Mouse (Mus musculus) thymus, postnatal 14 days (tissue): ENCODE measurements around the gene Irf2bpl.
A peak's percentile ranks its signal among the peaks of the same experiment; 100 is the strongest.

Source experiments
- DNase-seq: peaks from one replicate; pipeline ENCODE4 v3.0.0; 2021

The Irf2bpl gene

DNA sequence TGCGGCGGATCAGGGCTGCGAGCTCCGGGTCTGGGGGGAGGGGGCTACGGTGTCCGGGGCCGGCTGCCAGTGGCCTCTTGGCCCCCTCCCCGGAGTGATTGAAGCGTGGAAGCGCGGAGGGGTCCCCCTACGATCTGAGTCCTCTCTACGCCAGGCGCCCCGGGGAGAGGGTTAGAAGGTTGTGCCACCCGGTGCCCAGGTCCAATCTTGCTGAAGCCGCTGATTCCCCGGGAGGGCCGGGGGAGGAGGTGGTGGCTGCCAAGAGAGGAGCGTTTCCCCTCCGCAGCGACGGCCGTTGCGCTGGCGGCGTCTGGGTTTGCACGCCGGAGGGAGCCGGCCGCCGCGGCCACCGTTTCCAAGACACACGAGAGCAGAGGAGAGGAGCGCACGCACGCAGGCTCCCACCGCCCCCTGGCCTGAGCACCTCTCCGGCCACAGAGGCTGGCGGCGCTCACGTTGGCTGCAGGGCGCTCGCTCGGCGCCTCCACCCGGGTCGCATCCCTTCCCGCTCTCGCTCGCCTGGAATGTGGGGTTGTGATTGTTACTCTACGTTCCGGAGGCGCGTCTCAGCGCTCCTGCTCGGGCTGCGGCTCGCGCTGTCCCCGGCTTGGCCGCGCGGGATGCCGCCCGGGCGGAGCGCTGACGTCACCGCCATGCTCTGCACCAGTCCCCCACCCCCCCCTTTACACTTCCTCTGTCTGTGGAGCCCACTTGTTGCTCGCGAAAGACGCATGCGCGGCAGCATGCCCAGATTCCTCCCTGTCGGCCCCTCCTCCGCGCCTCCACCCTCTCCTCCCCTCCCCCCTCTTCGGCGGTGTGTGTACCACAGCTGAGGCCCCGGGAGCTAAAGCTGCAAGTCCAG, at the start of gene Irf2bpl:
Irf2bpl (minus strand) TSS at position 602 of the 862 bp plus-strand sequence.
- DNase-seq = peak; percentile 99

DNA sequence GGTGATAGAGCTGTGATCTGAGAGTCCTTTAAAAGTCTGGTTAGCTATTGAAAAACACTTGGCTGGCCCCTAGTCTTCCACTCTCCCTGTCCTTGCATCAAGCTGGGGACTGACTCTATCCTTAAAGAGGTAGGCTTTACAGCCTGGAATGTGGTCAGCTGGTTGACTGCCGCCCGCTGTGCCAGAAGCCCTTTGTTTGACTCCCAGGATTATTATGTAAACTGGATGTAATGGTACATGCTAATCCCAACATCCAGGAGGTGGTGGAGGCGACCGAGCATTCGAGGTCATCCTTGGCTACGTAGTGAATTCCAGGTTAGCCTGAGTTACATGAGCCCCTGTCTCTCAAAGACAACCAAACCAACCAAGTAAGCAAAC, 48.0 kb upstream of the Irf2bpl start:
- DNase-seq = no peak

DNA sequence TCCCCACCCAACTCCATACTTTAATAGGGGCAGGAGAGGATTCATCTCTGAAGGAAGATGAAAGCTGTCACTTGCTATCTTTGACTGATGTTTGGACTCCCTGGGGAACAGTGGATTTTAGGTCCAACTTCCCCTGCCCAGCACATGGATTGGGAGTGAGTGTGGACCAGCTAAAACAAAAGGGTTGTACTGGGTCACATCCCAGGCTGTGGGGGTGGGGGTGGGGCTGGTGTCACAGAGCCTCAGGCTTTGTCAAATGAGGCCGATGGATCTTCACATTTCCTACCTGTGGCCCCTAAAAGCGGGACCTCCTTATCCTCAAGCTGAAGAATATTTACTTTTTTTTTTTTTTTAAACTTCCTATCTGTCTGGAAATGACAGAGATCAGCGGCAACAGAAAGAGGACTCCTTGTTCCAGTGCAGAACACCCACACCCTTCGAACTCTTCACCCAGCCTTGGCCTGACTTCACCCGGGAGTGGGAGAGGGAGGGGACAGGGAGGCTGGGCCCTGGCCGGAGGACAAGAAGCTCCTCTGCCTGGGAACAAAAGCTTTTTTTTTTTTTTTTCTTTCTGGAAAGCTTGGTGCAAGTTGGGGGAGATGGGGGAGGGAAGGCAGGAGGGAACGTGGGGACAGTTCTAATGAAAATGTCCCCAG, 47.4 kb upstream of the Irf2bpl start:
- no peak for DNase-seq

DNA sequence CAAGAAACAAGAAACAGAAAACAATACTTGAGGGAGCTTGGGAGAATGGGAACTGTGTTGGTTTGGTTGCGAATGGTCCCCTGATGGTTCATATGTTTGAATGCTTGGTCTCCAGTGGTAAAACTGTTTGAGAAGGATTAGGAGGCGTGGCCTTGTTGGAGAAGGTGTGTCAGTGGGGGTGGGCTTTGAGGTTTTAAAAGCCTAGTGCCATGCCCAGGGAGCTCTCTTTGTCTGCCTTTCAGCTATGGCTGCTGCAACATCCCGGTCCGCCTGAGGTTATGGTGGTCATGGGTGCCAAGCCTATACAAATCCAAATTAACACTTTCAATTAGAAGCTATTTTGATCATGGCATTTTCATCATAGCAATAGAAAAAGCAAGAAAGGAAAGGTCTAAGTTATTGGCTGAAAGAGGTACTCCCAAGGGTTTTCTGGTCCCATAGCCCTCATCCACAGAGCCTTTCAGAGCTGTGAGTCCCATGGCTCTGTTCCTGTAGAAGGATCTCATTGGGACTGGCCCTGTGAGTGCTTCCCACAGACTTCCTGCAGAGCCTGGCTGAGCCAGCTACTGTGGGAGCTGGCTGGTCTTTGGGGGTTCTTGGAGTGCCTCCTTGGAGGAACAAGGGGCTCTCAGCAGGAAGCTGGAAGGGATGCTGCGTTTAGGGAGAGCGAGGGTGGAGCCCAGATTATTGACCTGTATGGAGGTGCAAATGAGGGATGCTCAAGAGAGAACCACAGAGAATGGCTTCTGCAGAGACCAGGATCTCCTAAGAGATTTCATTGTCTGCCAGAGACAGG, 46.5 kb upstream of the Irf2bpl start:
- no peak for DNase-seq

DNA sequence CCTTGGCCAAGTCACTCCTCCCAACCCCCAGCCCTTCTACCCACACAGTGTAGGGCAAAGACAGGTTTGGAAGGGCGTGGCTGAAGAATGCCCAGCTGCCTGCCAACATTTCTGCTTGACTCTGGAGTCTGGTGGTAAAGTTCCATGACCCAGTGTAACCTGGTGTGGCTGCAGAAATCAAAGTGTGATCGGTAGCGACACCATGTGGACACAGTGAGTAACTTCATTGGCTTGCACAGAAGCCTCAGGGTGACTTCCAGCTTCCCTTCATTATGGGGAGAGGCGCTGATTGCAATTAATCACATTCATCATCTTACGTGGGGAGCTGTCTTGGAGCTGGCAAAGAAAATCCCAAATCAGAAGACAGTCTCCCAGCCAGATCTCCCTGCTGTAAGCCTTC, 39.2 kb upstream of the Irf2bpl start:
- peak; percentile 77 for DNase-seq

DNA sequence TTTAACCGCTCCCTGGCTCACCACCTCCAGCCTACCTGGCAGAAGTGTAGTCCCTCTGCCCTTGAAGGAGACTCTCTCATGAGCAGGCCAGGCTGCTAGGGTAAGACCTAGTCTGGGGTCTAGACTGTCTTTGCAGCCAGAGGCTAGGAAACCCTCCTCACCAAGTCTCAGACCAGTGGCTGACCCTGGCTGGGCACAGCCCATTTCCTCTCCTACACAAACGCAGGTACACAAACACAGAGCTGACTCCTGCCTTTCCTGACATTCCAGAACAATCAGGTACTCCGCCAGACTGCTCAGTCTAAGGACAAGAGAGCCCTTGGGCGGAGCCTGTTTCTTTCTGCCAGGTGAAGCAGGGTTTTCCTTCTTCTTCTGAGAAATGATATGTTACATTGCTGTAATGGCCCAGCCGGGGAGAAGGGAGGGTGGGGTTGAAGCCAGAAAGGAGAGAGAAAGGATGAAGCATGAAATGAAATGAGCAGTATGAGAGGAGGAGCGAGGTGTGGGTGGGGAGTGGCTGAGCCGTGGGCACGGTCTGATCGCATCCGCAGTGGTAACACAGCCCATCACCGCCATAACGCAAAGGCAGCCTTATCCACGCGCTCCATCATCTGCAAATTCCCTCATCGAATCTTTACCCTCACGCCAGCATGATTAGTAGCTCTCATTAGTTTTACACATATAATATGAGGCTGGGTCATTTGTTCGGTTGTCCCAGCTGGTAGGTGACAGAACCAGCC, 34.6 kb upstream of the Irf2bpl start:
- DNase-seq = no peak

DNA sequence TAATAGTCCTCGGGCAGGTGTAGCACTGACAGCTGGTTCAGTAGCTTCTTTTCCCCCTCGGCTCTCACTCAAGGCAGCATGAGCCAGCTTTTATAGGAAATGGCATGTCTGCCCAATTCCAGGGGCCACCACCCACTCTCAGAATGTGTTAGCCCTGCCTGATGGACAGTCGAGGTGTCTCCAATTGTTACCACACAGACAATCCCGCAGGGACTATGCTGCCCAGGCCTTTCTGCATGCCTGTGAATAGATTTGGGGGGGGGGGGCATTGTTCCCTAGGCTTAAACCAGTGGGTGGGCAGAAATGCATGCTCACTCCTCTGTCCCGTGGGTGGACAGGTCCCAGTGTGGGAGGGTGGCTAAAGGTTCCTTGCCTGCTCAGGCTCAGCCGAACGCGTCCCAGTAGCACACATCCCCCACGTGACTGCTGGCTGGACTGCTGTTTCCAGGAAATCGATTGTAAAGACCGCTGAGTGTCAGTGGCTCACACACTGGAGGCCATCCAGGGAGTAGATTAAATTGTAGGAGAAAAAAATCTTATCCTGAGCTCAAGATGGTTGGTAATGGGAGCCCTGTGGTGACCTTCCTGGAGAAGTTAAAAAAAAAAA, 33.9 kb upstream of the Irf2bpl start:
- no peak for DNase-seq

DNA sequence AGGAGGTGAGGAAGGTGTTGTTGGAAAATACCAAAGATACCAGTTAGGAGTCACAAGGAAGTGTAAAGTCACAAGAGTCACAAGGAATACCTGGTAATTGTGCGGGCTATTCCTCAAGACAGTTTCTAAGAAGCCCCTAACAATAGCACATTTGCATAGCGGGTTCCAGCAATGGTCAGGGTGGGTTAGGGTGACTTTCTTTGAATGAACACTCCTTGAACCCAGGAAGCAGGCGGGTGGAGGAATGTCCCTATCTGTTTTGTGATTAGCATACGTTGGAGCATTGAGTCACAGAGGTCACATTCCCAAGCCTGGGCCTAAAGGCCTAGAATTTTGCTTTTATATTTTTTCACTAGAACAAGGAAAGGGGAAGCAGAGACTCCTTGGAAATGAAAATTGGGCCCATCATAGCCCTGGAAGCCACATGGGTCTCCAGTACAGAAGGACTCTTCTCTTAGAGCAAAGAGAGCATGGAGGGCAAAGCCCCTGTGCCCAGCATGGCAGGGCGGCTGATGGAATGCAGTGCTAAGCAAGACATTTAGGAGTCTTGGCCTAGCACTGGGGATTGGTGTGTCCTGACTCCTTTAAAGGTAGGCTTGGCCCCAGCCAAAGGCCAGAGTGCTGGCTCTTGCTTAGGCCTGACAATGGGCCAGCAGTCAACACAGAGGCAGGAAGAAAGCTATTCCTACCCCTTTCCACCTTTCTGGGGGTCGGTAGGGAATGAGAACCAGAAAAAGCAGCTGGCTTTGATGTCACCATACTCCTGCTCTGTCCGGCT, 32.4 kb upstream of the Irf2bpl start:
- DNase-seq = no peak

DNA sequence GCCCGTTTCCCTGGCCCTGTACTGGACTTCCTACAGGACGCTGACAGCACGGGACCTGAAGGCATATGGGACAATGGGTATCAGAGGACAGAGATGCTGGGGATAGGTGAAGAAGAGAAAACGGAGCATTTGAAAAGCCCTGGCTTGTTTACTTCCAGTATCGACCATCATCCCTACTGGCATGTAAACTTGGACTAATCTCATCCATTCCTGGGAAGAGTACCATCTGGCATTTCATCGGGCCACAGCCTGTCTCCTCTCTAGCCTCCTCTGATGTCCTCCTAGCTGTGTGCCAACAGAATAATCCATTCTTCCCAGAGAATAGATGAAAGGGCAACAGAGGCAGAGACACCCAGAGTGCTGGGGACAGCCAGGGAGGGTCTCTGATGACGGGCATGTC, 31.0 kb upstream of the Irf2bpl start:
- no peak for DNase-seq

DNA sequence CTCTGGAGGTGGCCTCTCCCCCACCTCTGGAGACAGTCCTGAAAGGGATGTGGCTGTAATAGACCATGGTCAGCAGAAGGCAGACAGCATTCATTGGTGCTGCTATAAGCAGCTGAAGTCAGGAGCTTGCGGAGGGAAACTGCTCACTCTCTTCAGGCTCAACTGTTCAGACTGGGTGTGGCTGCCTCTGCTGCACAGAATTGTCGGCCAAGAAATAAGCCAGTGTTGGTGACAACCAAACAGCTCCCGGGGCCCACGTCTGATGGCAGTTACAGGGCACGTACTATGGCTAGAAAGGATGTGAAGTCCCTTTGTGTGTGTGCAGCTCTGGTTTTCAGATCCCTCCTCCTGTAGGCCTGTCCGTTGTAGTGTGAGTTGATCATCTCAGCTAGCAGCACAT, 30.2 kb upstream of the Irf2bpl start:
- no peak for DNase-seq

DNA sequence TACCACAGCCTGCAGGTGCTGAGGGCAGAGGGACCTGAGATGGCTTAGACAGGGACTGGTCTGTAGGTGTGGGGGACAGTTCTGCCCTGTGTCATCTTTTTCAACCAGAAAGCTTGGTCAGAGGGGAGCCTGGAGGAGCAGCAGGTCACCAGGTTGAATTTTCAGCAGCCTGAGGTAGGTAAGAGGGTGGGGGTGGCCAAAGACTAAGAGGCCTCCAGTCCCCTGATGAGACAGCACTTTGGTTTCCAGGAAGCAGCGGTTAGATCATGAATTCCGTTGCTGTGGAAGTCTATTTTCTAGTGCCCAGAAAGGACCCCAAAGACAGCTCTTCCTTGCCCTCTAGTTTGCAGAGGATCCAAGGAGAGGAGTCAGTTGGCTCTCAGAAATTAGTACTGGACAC, 29.8 kb upstream of the Irf2bpl start:
- DNase-seq = no peak

DNA sequence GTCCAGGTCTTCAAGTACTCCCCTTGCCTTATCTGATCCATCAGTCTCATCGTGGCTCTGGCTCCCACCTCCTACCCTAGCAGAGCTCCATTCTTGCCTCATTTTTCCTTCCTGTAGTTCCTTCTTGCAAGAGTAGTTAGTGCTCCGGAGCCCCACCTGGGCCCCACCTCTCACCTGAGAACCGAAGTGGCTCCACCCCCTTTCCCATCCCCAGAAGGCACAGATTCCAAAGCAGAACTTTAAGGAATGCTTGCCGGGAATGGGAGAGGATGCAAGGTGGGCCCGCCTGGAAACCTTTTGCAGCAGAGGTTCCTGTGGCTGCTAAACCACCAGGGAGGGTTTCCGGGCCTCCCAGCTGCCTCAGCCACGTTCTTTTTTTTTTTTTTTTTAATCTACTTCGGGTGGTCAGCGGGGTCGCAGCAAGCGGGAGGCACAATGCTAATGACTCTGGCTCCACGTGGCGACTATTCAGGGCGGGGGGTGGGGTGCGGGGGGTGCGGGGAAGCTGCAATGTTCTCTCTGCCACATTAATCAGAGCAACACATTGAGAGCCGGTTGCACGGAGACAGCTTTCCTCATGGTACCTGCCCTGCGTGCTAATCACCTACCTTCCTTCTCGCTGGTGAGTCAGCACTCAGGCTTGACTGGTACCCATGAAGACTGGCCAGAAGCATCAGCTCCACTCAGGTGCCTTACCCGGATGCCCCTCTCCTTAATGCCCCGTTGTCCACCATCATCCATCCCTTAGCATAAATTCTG, 27.9 kb upstream of the Irf2bpl start:
- no peak for DNase-seq

DNA sequence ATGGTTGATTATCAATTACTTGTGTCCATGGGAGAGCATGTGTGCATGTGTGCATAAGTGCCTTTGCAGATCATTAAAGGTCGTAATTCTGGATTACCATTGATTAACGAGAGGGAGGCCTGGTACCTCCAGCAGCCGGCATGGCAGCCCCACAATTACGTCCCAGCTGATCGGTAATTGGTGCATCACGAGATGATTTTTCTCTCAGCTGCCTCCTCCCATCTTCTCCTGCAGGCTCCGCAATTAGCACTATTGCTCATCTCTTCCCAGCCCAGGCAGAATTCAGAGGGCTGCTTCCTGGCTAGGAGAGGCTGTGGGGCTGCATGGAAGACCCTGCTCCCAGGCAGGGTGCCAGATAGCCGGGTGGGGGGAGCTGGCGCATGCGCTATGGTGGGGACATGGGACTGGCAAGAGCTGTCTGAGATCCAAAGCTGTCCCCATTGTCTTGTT, 26.9 kb upstream of the Irf2bpl start:
- DNase-seq = no peak

DNA sequence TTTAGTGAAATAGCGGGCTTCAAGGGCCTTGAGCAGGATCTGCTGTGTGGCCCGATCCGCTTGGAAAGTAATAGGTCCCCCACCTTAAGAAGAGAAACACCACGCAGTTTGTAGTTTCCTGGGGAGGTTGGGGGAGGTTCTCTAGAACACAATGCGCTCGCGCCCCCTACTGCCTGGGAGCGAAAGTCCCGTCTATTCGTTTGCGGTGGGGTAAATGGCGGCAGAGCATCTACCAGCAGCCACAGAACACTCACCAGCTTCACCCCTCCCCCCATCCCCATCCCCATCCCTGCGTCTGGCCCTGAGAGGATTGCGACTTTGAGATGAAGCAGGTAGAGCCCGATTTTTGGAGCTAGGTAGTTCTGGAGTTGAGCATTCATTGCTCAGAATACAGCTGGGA, 21.8 kb upstream of the Irf2bpl start:
- DNase-seq = peak; percentile 93

DNA sequence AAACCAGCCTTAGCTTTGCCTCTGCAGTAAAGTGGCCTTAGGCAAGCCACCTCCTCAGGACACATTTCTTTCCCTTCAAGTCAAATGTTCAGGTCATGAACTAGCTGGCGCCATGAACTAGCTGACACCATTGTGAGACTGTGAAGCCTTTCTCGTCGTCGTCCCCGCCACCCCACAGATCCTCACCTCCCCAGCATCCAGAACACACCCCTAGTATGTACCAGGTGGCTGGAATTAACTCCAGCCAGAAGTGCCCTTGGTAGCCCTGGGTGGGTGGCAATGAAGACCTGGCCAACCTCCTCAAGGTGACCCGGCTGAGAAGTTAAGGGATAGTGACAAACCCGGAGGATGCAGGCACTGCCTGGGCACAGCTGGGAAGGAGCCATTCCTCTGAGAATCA, 21.3 kb upstream of the Irf2bpl start:
- peak; percentile 26 for DNase-seq

DNA sequence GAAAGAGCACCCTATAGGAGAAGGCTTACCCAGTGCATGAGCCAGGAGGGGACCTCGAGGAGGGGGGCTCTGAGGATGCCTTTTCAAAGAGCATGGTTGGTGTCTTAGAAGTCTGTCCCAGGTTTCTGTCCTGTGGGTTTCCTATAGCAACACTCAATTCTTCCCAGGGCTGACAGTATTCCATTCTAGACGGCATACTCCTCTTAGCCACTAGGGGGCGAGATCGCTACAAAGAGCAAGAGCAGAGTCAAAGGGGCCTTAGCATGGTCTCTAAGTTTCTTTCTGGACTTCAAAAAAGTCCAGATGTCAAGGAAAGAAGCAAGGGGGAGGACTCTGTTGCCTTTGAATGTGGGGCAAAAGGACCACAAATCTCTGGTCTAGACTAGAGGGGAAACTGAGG, 20.6 kb upstream of the Irf2bpl start:
- DNase-seq = peak; percentile 68

DNA sequence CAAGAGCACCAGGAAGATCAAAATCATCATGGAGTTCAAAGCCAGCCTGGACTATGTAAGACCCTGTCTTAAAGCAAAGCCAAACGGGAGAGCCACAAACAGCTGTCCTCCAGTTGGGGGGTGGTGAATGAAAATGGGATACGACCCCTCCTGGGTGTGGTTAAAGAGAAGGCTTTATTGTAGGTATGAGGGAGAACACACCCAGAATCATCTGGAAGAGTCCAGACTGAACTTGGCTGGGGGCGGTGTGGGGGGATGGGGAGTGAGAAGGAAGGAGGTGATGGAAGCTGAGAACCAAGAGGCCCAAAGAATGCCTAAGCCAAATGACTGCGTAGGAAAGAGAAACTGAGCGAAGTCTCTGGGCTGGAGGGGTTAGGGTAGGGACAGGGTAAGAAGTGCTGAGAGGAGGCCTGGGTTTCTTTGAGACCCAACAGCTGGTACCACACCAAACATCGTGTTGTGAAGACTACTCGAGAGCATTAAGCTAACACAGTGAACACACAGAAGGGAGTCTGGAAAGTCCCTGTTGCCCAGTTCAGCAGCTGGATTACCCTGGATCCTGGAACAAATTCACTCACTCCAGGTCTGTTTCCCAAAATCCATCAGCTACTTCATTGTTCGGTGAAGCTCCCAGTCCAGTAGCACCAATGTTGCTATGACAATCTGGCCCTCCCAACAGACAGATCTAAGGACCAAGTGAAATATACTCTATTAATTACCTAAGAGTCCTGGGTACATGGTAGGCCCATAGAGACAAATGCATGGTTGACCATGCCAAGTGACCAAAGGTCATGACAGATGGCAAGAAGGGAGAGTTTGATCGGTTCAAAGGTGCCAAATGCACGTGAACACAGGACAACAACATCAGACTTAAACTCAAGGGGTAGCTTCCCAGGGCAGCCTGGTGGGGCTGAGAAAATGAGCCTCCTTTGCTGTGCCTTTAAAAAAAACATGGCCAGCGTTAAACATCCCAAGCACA, 19.5 kb upstream of the Irf2bpl start:
- no peak for DNase-seq

DNA sequence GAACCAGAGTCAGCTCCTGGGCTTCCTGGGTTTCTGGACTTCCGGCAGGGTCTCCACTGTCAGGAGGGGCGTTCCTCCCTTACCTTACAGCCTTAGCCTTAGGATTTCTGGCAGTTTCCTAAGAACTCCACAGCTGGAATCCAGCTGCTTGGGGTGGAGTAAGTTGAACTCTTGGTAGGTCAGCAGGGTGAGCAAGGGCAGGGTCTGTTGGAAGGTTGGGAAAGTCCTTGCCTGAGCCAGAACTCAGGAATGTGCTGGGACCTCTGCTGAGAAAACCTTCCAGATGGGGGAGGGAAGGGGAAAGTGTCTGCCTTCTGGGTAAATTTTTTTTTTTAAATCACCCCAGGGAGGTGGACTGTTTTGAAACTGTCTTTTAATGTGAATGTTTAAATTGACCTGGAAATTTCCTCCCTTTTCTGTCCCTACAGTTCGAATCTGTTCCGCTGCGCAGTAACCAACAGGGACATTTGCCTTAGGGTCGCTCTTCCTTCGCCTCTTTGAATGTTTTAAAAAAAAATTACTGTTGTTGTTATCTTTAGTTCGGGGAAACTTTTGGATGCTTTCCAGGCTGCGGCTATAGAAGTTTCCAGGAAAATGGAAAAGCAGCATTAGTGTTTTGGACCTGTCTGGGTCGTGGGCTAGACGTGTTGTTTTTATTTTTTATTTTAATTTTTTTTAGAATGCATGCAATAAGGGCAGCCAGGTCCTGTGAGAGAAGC, 15.0 kb upstream of the Irf2bpl start:
- no peak for DNase-seq

DNA sequence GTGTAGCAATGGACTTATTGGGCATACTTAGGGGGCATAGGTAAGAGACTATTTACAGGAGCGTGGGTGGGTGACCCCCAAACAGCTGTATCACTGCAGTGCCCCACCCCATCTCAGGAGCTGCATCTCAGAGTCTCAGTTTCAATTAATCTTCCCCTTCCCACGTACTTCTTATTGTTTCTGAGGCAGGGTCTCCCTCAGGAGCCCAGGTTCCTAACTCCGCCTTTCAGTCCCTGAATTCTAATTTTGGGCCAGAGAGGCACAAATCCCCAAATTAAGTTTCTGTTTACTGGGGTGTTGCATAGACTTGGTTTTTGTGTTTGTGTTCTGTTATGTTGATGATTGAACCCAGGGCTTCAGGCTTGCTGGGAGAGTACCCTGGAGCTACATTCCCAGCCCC, 13.8 kb upstream of the Irf2bpl start:
- no peak for DNase-seq
